Mouse (Mus musculus) megakaryocyte progenitor cell, adult 5-6 weeks (primary cell): ENCODE results near the gene Sox10. TPM values are rescaled to one million over a fixed set of nuclear protein-coding genes. Genes with fewer than 3 reads are reported as not detected.

Source experiments
- ATAC-seq: replicated peaks from 2 replicates; pipeline ENCODE4 v1.8.0; 2016; ENCODE audit warnings: mild to moderate bottlenecking, moderate TSS enrichment, inconsistent platforms; ENCODE audit not compliant: poor library complexity
- total RNA-seq, 2 experiments: library from RNA; stranded (forward) in 1 of 2; stranded (reverse) in 1 of 2; fragments of 157-497, 149-512 nt in 1 of 2; fragments of 200-1000 nt in 1 of 2; gene quantifications; 2 replicates each; pipeline versions ENCODE4 v1.2.3 to v1.2.4; 2015 to 2017

The Sox10 gene
- total RNA-seq, 2 experiments from 2014 or later, result not detected

DNA sequence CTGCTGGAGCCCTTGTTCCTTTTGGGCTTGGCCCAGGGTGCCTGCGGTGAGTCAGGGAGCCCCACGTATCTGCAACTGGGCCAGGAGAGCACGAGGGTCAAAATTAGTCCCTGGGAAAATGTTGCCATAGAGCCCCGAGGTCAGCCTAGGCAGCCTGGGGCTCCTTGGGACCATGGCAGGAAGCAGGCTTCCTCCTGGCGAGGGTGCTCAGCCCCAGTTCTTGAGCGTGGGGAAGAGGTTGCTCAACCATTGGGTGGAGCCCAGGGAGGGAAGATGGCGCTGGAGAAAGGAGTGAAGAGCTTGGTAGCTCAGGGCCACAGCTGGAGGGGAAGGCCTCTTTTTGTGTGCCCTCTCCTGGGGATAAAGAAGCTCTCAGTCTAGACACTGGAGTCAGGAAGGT lies 2.7 kb downstream of the Sox10 start:
- peak; percentile 69 for ATAC-seq

DNA sequence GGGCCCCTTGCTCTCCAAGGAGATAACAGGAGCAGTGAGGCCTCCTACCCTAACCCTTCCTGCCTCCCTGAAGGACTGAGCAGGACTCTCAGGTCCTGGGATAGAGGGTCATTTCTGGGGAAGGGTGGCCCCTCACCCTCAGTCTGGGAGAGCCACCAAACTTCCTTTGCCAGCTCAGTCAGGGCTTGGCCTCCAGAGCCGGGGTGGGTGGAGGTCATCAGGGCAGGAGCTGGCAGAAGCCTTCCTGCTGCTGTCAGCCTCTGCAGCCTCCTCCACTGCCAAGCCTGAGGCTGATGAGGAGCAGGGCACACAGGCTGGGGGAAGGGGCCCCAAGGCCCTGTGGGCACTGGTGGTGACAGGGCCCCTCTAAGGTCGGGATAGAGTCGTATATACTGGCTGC lies 9.5 kb downstream of the Sox10 start:
- ATAC-seq, result no peak

DNA sequence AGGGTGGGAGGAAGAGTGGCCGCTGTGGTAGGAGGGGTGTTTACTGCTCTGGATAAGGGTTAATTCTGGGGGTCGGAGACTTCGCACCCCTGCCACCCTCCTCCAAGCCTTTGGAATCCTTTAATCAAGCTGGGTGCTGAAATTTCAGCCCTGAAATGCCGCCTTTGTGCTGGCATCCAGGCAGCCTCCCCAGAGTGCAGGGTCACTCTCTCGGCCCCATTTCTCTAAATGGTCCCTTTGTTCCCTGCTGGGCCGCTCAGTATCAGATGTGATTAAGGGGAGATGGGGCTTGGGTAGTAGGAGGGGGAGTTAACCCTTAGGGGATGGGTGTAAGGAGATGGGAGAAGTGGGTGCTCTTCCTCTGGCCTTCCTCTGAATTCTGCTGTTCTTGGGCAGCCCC lies 12.3 kb downstream of the Sox10 start:
- ATAC-seq, result no peak

DNA sequence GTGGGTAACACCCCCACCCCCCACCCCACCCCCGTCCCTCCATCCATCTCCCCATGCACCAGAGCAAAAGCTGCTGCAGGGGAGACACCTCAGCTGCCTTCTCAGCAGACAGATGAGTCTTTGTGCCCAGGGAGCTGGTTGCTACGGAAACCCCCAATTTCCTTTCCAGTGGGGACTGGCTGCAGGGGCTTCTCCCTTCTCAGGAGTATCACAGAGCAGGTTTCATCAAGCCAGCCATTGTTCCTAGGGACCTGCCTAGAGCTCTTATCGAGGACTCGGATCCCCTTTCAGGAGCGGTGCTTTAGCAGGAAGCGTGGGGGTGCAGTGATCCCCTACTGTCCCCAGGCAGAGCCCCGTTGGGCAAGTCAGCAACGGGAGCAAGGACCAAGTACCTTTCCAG lies 13.2 kb downstream of the Sox10 start:
- ATAC-seq, result no peak

DNA sequence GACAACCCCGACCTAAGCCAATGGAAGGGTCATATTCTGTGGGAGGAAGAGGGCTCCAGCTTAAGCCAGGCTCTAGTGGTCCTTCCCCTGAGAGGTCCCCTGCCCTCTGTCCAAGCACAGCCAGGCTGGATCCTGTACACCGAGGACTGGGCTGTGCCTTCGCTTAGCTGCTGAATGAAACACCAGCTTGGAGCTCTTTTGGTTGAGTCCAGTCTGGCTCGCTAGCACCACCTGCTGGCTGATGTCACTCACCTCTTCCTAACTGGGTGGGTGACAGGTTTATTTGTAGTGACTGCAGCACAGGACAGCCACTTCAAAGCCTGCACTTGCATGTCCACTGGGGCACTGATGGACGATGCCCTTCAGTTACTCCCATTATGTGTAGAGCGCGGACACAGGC lies 16.5 kb downstream of the Sox10 start:
- ATAC-seq, result peak; percentile 83

DNA sequence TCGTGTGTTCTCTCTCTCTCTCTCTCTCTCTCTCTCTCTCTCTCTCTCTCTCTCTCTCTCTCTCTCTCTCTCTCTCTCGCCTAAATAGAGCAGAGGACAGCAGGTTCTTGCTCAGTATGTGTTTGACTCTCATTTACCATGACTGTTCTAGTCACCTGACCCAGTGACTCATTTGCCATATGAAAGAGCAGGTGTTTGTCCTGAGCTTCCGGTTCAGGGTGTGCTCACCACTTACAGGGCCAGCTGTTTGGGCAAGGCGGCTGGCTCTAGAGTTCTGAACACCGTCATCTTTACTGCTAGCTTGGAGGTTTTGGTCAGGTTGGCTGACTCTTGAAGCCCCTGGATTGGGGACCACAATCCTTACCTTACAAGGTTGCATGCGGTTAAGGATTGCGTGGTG lies 19.5 kb downstream of the Sox10 start:
- no peak for ATAC-seq

DNA sequence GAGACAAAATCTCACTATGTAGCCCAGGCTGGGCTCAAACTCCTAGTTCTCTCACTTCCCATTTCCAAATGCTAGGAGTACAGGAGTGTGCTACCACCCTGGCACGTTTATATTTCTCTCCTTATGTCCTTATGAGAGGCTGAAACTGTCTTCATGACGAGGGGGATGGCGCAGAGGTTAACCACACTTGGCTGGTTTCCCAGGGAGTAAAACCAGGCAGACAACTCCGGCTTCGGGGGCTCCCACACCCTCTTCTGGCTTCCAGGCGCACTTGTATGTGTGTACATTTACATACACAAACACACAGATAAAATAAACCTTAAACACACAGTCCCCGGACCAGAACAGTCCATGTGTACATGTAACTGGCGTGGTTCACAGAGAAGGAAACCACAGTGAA lies 21.0 kb downstream of the Sox10 start:
- ATAC-seq, result no peak

DNA sequence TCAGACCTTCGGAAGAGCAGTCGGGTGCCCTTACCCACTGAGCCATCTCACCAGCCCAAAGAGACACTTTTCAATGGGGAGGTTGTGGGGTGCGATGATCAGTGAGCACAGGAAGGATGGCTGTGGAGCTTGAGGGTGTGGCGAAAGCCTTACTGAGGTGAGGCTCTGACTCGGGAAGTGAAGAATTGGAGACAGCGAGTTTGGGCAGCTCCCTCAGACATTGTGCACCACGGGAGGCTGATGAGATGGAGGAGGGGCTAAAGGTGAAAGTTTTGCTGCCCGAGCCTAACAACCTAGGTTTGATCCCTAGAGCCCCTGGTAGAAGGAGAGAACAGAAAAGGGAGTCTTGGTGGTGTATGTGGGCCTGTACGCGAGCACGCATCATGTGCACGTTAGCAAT lies 21.7 kb downstream of the Sox10 start:
- no peak for ATAC-seq

DNA sequence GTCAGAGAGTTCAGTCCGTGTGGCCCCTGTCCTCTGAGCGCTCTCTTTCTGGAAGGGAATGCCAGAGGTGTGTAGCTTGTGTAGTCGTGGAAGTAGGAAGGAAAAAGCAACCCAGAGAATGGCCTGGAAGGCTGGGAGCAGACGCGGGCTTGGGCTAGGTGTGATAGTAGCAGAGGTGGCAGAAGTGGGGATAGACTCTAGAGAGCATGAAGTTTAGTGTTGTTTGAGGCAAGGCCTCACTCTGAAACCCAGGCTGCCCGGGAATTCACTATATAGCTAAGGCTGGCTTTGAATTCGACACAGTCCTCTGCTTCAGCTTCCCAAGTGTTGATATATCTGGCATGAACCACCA lies 23.5 kb downstream of the Sox10 start:
- peak; percentile 20 for ATAC-seq

DNA sequence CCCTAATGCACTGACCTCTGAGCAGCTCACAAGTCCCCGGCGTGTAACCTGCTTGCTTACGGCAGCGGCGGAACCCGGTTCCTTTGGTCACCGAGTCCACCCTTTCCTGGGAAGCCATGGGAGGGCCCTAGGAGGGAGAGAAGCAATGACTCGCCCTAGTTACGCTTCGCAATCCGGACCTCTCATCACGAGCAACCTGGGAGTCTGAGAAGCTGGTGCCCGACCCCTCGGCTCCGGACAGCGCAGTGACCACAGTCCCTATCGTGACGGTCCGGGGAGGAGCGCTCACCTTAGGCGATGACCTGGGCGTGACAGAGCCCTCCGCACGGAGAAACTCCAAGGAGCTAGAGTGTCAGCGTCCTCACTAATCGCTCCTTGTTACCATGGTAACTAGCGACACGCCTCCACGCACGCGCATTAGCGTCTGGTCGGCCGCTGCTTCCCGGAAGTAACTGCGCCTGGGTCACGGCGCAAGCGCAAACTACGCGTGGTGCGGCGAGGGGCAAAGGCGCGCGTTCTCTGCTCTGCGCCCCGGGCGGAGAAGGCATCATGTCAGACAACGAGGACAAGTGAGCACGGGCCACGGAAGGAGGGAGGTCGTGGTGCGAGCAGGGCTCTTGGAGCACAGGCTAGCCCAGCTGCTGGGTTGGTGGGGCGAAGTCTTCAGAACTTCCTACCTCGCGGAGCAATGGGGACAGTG lies 24.0 kb downstream of the Sox10 start, which contains the start of the genes Polr2f and 1700088E04Rik:
Polr2f (plus strand) TSS at position 144 of the 700 bp plus-strand sequence.
1700088E04Rik (minus strand) TSS at position 388 of the 700 bp plus-strand sequence.
- peak; percentile 95 for ATAC-seq

DNA sequence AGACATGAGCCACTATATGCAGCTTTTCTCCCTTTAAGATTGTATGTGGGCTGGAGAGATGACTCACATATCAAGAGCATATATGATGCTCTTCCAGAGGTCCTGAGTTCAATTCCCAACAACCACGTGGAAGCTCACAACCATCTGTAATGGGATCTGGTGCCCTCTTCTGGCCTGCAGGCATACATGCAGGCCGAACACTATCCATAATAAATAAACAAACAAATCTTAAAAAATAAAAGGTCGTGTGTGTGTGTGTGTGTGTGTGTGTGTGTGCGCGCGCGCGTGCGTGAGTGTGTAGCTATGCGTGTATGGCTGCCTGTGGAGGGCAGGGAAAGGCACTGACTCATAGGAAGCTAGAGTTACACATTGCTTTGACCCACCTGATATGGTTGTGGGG lies 25.4 kb downstream of the Sox10 start:
- ATAC-seq, result no peak

DNA sequence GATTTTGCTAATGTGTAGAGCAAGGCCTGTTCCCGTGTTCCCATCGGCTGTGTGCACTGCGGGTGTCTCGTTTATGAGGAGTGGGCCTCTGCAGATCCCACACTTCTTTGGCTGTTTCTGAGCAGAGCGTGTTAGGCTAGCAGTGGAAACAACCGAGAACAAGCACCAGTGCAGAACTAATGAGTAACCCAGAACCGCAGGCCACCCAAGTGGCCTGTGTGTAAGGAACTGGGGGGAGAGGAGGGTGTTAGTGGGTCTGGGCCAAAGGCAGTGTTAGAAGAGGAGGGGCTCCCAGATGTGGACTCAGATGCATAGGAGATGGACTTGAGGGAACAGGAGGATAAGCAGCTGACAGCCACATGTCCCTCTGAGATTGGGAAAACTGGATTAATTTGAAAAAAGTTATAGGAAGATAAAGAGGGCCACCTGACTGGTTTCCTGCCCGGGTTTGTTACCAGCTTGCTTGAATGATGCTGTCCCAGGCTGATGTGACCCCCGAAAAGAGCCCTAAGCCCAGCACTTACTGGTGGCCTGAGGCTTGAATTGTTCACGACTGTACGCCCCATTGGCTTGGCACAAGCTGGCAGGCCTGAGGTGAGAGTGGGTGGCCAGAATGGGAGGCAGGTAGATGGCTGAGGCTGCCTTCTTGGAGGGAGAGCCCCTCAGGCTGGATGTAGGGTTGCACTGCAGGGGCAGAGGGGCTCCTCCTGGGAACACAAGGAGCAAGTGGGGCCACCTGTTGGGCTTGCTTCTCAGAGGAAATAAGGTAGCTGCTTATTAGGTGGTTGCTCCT lies 29.1 kb downstream of the Sox10 start:
- no peak for ATAC-seq

DNA sequence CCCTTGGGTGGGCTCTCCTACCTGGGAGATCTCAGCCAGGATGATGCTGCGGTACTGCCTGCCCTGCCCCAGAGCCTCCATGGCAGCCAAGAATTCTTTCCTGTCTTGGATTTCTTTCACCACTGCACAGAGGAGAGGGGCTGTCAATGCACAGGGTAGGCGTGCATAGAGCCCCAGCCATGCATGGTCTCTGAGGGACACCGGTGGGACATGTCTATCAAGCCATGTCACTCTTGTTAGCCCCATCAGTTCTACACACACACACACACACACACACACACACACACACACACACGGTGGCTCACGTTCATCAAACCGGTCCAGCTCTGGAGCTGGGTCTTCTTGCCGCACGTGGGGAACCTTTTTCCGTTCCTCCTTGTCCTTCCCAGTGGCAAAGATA lies 29.7 kb downstream of the Sox10 start:
- no peak for ATAC-seq

DNA sequence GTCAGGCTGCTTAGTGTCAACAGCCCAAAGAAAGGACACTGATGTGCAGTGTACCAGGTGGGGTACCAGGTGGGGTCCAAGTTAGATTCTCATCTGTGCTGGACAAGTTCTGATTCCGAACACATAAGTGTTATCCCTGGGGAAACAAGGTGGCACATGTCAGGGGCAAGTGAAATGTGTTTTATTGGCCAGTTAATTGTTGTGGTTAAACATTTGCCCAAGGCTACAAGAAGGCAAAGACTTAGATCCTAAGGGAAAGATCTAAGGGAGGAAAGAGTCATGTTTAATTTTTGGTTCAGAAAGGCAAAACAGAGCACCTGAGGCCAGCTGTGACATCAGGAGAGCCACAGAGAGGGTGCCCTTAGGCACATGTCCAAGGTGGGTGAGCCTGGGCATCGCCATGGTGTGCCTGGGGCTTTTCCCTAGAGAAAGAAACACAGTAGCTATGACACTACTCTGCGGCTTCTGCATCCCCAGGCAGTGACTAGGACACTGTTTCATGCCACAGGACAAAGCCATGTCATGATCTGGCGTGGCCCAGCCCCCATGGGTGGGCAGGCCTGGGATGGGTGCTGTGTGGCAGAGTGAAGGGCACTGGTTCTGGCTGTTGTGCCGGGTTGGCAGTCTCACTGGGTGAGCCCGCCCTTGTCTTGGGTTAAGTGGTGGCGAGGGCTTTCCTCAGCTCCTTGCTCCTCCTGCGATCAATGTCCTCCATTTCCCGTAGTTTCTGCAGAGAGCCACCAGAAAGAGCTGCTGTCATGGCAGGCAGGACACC lies 30.4 kb downstream of the Sox10 start:
- no peak for ATAC-seq

DNA sequence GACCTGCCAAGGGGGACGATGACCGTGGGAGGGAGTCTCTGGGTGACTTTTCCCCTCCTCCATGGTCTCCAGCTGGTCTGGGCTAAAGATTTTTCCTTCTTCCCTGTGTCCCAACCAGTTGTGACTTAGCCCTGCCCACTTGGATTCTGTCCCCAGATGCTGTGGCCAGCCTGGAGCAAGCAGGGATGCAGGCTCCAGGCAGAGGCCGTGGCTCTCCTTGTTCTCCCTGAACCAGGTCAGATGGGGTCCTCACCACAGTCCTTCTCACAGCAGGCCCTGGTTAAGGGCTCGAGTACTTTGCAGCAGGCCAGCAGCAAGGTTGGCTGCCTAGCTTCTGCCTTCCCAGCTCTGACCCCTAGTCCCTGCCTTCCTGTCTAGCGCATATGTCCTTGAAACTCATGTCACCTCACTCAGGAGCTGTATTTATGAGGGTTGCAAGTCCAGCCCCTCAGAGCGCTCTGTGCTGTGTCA lies 31.8 kb downstream of the Sox10 start:
- no peak for ATAC-seq

DNA sequence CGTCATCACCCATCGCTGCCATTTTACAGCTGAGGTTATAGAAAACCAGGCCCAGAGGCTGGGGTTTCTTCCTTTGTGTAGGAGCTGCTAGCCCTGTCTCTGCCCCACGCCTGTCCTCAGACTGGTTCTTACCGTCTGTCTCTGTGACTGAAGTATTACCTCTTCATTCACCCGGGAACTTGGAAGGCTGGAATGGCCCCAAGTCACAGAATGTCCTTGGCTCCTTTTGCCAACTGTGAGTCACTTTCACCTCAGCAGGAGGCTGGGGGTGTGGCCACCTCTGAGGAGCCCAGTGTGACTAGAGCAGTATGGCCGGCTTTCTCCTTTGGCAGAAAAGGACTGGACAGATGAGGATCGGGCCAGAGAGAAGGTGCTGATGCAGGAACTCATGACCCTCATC lies 33.6 kb downstream of the Sox10 start:
- ATAC-seq, result no peak

DNA sequence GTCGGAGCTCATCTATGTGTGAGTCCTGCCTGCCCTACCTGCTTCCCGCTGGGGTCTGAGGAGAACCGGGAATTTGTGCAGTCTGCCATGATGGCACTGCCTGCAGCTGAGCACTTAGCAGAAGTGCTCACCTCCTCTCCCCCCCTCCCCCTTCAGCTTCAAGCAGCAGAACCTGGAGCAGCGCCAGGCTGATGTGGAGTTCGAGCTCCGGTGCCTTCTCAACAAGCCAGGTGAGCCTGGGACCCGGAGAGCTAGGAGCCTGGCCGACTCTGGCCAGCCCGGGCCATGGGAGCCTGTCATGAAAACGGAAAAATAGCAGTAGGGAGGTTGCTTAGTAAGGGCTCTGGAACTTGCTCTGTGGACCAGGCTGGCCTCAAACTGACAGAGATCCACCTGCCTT lies 34.3 kb downstream of the Sox10 start:
- no peak for ATAC-seq

DNA sequence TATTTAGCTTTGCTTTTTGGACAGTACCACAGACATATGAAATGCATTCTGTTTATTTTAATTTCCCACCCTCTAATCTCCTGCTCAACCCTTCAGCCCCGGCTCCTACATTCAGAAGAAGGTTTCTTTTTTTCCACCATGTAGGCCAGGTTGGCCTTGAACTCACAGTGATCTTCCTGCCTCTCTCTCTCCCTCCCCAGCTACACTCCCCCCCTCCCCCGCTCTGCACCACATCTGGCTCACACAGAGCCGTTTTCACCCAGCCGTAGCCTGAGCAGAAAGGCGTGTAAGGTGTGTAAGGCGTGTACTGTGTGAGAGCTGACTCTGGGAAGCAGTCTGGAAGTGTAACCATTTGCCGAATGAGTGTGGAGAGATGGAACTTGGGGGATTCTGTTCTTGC lies 35.7 kb downstream of the Sox10 start:
- ATAC-seq, result no peak

DNA sequence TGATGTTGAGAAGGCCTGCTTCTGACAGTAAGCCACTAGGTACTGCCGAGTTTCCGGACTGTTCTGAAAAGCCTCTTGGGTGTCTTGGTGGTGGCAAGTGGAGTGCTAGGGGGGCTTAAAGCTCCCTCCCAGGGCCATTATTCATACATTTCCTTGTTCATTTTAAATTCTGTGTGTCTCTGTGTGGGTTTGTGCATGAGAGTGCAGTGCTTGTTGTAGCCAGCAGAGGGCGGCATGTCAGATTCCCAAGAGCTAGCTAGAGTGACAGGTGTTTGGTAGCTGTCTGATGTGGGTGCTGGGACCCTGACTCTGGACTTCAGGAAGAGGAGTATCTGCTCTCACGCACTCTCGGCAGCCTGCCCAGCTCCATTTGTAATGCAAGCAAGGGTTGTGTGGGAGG lies 36.8 kb downstream of the Sox10 start:
- ATAC-seq, result 0 out of 2 replicates have a peak, but pooled peaks have one; percentile 44

DNA sequence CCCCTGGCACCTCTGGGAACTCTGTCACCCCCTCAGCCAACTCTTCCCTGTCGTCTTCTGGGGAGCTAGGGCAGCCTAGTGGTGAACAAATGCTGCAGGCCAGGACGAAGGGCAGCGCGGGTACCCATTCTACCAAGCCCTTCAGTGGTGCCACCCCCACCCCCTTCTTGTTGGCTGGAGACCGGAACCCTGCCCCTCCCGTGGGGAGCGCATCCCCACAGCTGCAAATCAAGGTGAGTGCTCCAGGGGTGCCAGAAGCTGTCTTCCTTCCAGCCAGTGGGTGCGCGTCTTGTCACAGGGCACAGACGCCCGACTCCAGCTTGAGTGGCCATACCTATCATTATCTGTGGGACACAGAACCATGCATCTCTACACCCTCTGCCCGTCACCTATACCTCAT lies 37.9 kb downstream of the Sox10 start:
- ATAC-seq, result no peak

DNA sequence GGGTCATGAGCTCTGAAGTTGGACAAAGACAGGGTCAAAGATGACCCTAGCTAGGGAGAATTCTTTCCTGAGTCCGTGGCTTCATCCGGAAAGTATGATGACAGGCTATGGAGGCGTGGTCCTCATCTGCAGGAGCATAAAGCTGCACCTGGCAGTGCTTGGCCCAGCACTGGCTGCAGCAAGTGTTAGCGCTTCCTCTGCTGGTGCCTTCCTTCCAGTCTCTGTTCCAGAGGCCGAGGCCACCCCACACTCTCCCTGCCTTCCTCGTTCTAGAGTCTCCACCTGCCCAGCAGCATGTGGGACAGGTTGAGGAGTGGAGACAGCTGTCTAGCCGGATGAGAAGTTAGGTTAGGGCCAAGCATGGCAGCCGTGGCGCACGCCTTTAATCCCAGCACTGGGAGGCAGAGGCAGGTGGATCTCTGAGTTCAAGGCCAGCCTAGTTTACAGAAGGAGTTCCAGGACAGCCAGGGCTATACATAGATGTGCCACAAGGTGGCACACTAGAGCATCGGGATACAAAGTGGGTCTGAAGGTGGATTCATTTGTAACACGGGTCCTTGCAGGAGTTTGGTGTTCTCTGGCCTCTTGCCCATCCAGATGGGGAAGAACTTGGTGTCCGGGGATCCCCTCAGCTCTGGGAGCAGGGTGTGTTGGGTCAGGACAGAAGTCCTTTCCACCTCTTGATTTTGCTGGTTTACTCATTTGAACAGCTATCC lies 38.7 kb downstream of the Sox10 start:
- peak; percentile 60 for ATAC-seq
